Mouse (Mus musculus): Measurements from ENCODE around the gene Anxa1.

DNA sequence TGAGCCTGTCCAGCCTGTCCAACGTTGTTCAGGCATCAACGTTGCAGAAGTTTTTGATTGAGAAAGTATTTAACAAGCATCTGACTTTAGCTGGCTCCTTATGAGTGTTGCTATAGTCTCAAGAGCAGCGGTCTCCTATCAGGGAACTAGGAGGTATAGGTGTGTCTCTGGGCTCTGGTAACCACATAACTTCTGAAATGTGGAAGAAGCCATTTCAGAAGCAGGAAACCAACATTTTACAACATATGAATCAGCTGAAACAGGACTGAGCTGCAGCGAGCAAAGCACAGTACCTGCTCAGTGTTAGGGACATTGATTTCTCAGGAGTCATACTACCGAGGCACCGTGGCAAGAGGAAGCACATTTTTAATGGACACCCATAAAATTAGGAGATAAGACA is 1.5 kb downstream of the Anxa1 start:
- TF ChIP-seq POLR2A (IDR thresholded peaks at IDR 0.05; ENCODE audit: borderline replicate concordance, low read depth, low read length) (no peak), CTCF (IDR thresholded peaks at IDR 0.05; ENCODE audit: low read depth, low read length) (no peak)
